Mouse (Mus musculus): Measurements from ENCODE around the gene Map3k9. TPM values are rescaled to one million over a fixed set of nuclear protein-coding genes. Genes with fewer than 3 reads are reported as not detected.

Gene Map3k9
- polyA plus RNA-seq, 1 experiment from 2014 or later = 2.4 TPM

- 50% methylated on average over 4 of the region's 4 CpGs for WGBS
- Histone ChIP-seq H3K4me2 (replicated peaks; ENCODE audit: low read depth) (no peak overlapping the region), H3K27me3 (replicated peaks; ENCODE audit: control insufficient read depth, insufficient read depth, low read length) (no peaks in the 10 kb centered on the region), H3K9ac (ENCODE audit: low read depth, low read length) (no peak overlapping the region), H3K4me1 (replicated peaks; ENCODE audit: control insufficient read depth, insufficient read depth, low read length) (no peaks in the 10 kb centered on the region), H3K4me3 (ENCODE audit: low read depth, low read length) (no peak overlapping the region), H3K9me3 (ENCODE audit: control insufficient read depth) (no peaks in the 10 kb centered on the region), H3K36me3 (ENCODE audit: control insufficient read depth, insufficient read depth) (no peaks in the 10 kb centered on the region), H3K27ac (ENCODE audit: low read depth, low read length) (no peak overlapping the region)
- no peak for TF ChIP-seq CTCF (IDR thresholded peaks at IDR 0.05; ENCODE audit: low read depth)
- ATAC-seq = no peak
Measured at GRCm38 (mm10) chr12:81689505-81690056, 91.4 kb downstream of the Map3k9 start.

- Histone ChIP-seq H3K9ac (ENCODE audit: low read depth, low read length) (no peak overlapping the region), H3K36me3 (ENCODE audit: control insufficient read depth, insufficient read depth) (no peaks in the 10 kb centered on the region), H3K4me2 (replicated peaks; ENCODE audit: low read depth) (no peak overlapping the region), H3K4me3 (ENCODE audit: low read depth, low read length) (no peak overlapping the region), H3K27ac (ENCODE audit: low read depth, low read length) (no peak overlapping the region), H3K4me1 (replicated peaks; ENCODE audit: control insufficient read depth, insufficient read depth, low read length) (no peaks in the 10 kb centered on the region), H3K27me3 (replicated peaks; ENCODE audit: control insufficient read depth, insufficient read depth, low read length) (no peaks in the 10 kb centered on the region), H3K9me3 (ENCODE audit: control insufficient read depth) (no peaks in the 10 kb centered on the region)
- no peak for ATAC-seq
- 81% methylated on average over 4 of the region's 4 CpGs for WGBS
- TF ChIP-seq CTCF (IDR thresholded peaks at IDR 0.05; ENCODE audit: low read depth) = no peak
Measured at GRCm38 (mm10) chr12:81688537-81688936, 92.4 kb downstream of the Map3k9 start.

- Histone ChIP-seq H3K4me1 (replicated peaks; ENCODE audit: control insufficient read depth, insufficient read depth, low read length) (no peaks in the 10 kb centered on the region), H3K9ac (ENCODE audit: low read depth, low read length) (no peak overlapping the region), H3K27ac (ENCODE audit: low read depth, low read length) (no peak overlapping the region), H3K36me3 (ENCODE audit: control insufficient read depth, insufficient read depth) (no peaks in the 10 kb centered on the region), H3K9me3 (ENCODE audit: control insufficient read depth) (no peaks in the 10 kb centered on the region), H3K4me2 (replicated peaks; ENCODE audit: low read depth) (no peak overlapping the region), H3K4me3 (ENCODE audit: low read depth, low read length) (no peak overlapping the region), H3K27me3 (replicated peaks; ENCODE audit: control insufficient read depth, insufficient read depth, low read length) (no peaks in the 10 kb centered on the region)
- no peak for TF ChIP-seq CTCF (IDR thresholded peaks at IDR 0.05; ENCODE audit: low read depth)
- WGBS = 86% methylated on average over 5 of the region's 5 CpGs
- no peak for ATAC-seq
Measured at GRCm38 (mm10) chr12:81687873-81688272, 93.1 kb downstream of the Map3k9 start.

GRCm38 (mm10) chr12:81686406-81687117 is 94.4 kb downstream of the Map3k9 start:
- H3K9ac ChIP-seq (ENCODE audit: low read depth, low read length) = no peak overlapping the region
- H3K27ac ChIP-seq (ENCODE audit: low read depth, low read length) = no peak overlapping the region
- TF ChIP-seq CTCF (IDR thresholded peaks at IDR 0.05; ENCODE audit: low read depth) = no peak
- WGBS = 44% methylated on average over 12 of the region's 12 CpGs
- H3K4me1 ChIP-seq (replicated peaks; ENCODE audit: control insufficient read depth, insufficient read depth, low read length) = no peaks in the 10 kb centered on the region
- no peak for ATAC-seq
- H3K36me3 ChIP-seq (ENCODE audit: control insufficient read depth, insufficient read depth) = no peaks in the 10 kb centered on the region
- H3K4me3 ChIP-seq (ENCODE audit: low read depth, low read length) = no peak overlapping the region
- H3K4me2 ChIP-seq (replicated peaks; ENCODE audit: low read depth) = no peak overlapping the region
- H3K27me3 ChIP-seq (replicated peaks; ENCODE audit: control insufficient read depth, insufficient read depth, low read length) = no peaks in the 10 kb centered on the region
- H3K9me3 ChIP-seq (ENCODE audit: control insufficient read depth) = no peaks in the 10 kb centered on the region

- Histone ChIP-seq H3K27me3 (replicated peaks; ENCODE audit: control insufficient read depth, insufficient read depth, low read length) (no peaks in the 10 kb centered on the region), H3K36me3 (ENCODE audit: control insufficient read depth, insufficient read depth) (no peaks in the 10 kb centered on the region), H3K4me3 (ENCODE audit: low read depth, low read length) (no peak overlapping the region), H3K4me1 (replicated peaks; ENCODE audit: control insufficient read depth, insufficient read depth, low read length) (no peaks in the 10 kb centered on the region), H3K9me3 (ENCODE audit: control insufficient read depth) (no peaks in the 10 kb centered on the region), H3K4me2 (replicated peaks; ENCODE audit: low read depth) (no peak overlapping the region), H3K27ac (ENCODE audit: low read depth, low read length) (no peak overlapping the region), H3K9ac (ENCODE audit: low read depth, low read length) (no peak overlapping the region)
- no peak for TF ChIP-seq CTCF (IDR thresholded peaks at IDR 0.05; ENCODE audit: low read depth)
- no peak for ATAC-seq
- 47% methylated on average over 3 of the region's 3 CpGs for WGBS
Measured at GRCm38 (mm10) chr12:81685981-81686380, 95.0 kb downstream of the Map3k9 start.

- Histone ChIP-seq H3K4me2 (replicated peaks; ENCODE audit: low read depth) (no peak overlapping the region), H3K27me3 (replicated peaks; ENCODE audit: control insufficient read depth, insufficient read depth, low read length) (no peaks in the 10 kb centered on the region), H3K36me3 (ENCODE audit: control insufficient read depth, insufficient read depth) (no peaks in the 10 kb centered on the region), H3K4me3 (ENCODE audit: low read depth, low read length) (no peak overlapping the region), H3K9me3 (ENCODE audit: control insufficient read depth) (no peaks in the 10 kb centered on the region), H3K9ac (ENCODE audit: low read depth, low read length) (no peak overlapping the region), H3K4me1 (replicated peaks; ENCODE audit: control insufficient read depth, insufficient read depth, low read length) (no peaks in the 10 kb centered on the region), H3K27ac (ENCODE audit: low read depth, low read length) (no peak overlapping the region)
- 88% methylated on average over 6 of the region's 6 CpGs for WGBS
- no peak for ATAC-seq
- TF ChIP-seq CTCF (IDR thresholded peaks at IDR 0.05; ENCODE audit: low read depth) = no peak
Measured at GRCm38 (mm10) chr12:81684096-81684495, 96.9 kb downstream of the Map3k9 start.
